Mouse (Mus musculus): ENCODE measurements at regions not wholly inside any gene's neighbourhood (a gene's known extent, or its start where the extent isn't known, plus 50 kb on each side); places are given as distances from the start of the nearest gene placed in this dataset.

- TF ChIP-seq CHD2 (IDR thresholded peaks at IDR 0.05; ENCODE audit: low read depth, low read length) (no peak), ZNF384 (IDR thresholded peaks at IDR 0.05; ENCODE audit: low read depth, low read length) (no peak), MAFK (IDR thresholded peaks at IDR 0.05; ENCODE audit: insufficient read depth, low read depth, low read length) (no peak), HCFC1 (IDR thresholded peaks at IDR 0.05; ENCODE audit: borderline replicate concordance, insufficient read depth, low read length) (no peak), ZC3H11A (IDR thresholded peaks at IDR 0.05; ENCODE audit: borderline replicate concordance, low read depth, low read length) (no peak)
These were observed 156.4 kb downstream of the Sptssa start for GRCm38 (mm10) chr12:54499963-54500362.

GRCm38 (mm10) chr12:54495701-54496374, 160.5 kb downstream of the Sptssa start:
- H3K4me1 ChIP-seq (ENCODE audit: control insufficient read depth in 2 of 2, insufficient read depth in 2 of 2, low read length in 2 of 2, poor library complexity in 1 of 2), result 0 out of 4 replicates have a peak, but pooled peaks cover 0 to 2% of the 10 kb centered on the region in 2 experiments

More at GRCm38 (mm10) chr12:54499963-54500362, 156.4 kb downstream of the Sptssa start:
- Histone ChIP-seq H3K4me1 (ENCODE audit: control insufficient read depth in 2 of 2, insufficient read depth in 2 of 2, low read length in 2 of 2, poor library complexity in 1 of 2) (no peaks in the 10 kb centered on the region), H3K36me3 (ENCODE audit: control insufficient read depth, insufficient read depth, low read length, poor library complexity, severe bottlenecking) (no peaks in the 10 kb centered on the region), H3K4me3 (ENCODE audit: insufficient read depth in 1 of 2, low read depth in 1 of 2, low read length in 2 of 2, poor library complexity in 1 of 2, severe bottlenecking in 1 of 2) (no peak overlapping the region), H3K9me3 (ENCODE audit: control insufficient read depth, insufficient read depth, low read depth, low read length) (no peaks in the 10 kb centered on the region), H3K27ac (ENCODE audit: insufficient read depth, low read depth, low read length, poor library complexity, severe bottlenecking) (no peak overlapping the region), H3K9ac (ENCODE audit: insufficient read depth, low read depth, low read length, poor library complexity, severe bottlenecking) (no peak overlapping the region)
- in situ Hi-C loops (cut with MboI; ENCODE audit: low sequenced_read_pairs in 2 of 2, unreplicated experiment in 2 of 2), result no loop called here
- DNase-seq (ENCODE audit: low read depth, low spot score), result no peak

DNA sequence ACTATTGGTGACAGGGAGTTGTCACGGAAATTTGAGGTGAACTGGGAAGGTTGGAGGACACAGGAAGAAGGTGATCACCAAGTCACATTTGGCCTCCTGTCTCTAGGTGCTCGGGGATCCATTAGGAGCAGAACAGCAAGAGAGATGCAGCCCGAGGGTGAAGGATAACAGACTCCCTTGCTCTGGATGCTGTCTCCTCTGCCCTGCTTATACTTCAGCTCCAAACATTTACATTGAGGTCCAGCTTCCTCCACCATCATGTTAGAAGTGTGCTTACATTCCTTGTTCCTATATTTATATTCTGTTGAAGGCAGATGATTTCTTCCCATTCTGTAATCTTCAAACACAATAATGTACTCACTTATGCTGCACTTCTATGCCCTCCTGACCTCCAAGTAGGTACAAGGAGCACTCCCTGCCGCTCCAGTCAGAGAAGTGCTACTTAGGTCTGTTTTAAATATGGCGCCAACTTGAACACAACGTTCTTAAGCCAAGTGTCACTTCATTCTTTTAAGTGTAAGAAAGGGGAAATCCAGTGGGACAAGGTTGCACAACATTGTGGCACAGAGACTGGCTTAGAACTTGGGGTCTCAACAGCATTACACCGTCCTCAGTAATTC, 161.5 kb downstream of the Sptssa start:
- Histone ChIP-seq H3K27ac (ENCODE audit: insufficient read depth, low read depth, low read length, poor library complexity, severe bottlenecking) (no peak overlapping the region), H3K9ac (ENCODE audit: insufficient read depth, low read depth, low read length, poor library complexity, severe bottlenecking) (no peak overlapping the region), H3K9me3 (ENCODE audit: control insufficient read depth, insufficient read depth, low read depth, low read length) (no peaks in the 10 kb centered on the region), H3K36me3 (ENCODE audit: control insufficient read depth, insufficient read depth, low read length, poor library complexity, severe bottlenecking) (no peaks in the 10 kb centered on the region), H3K4me3 (ENCODE audit: insufficient read depth in 1 of 2, low read depth in 1 of 2, low read length in 2 of 2, poor library complexity in 1 of 2, severe bottlenecking in 1 of 2) (no peak overlapping the region), H3K4me1 (ENCODE audit: control insufficient read depth in 2 of 2, insufficient read depth in 2 of 2, low read length in 2 of 2, poor library complexity in 1 of 2) (0 out of 4 replicates have a peak, but pooled peaks cover 0 to 2% of the 10 kb centered on the region in 2 experiments)
- in situ Hi-C loops (cut with MboI; ENCODE audit: low sequenced_read_pairs in 2 of 2, unreplicated experiment in 2 of 2), result no loop called here
- DNase-seq (ENCODE audit: low read depth, low spot score), result no peak
- no peak for TF ChIP-seq ZNF384 (IDR thresholded peaks at IDR 0.05; ENCODE audit: low read depth, low read length)
- no peak for TF ChIP-seq CHD2 (IDR thresholded peaks at IDR 0.05; ENCODE audit: low read depth, low read length)
- no peak for TF ChIP-seq HCFC1 (IDR thresholded peaks at IDR 0.05; ENCODE audit: borderline replicate concordance, insufficient read depth, low read length)
- TF ChIP-seq ZC3H11A (IDR thresholded peaks at IDR 0.05; ENCODE audit: borderline replicate concordance, low read depth, low read length), result no peak
- no peak for TF ChIP-seq MAFK (IDR thresholded peaks at IDR 0.05; ENCODE audit: insufficient read depth, low read depth, low read length)

More at GRCm38 (mm10) chr12:54495701-54496374, 160.5 kb downstream of the Sptssa start:
- H3K9ac ChIP-seq (ENCODE audit: insufficient read depth, low read depth, low read length, poor library complexity, severe bottlenecking), result no peak overlapping the region
- H3K36me3 ChIP-seq (ENCODE audit: control insufficient read depth, insufficient read depth, low read length, poor library complexity, severe bottlenecking), result no peaks in the 10 kb centered on the region
- no peak overlapping the region for H3K27ac ChIP-seq (ENCODE audit: insufficient read depth, low read depth, low read length, poor library complexity, severe bottlenecking)
- H3K4me3 ChIP-seq (ENCODE audit: insufficient read depth in 1 of 2, low read depth in 1 of 2, low read length in 2 of 2, poor library complexity in 1 of 2, severe bottlenecking in 1 of 2), result no peak overlapping the region
- no peak for DNase-seq (ENCODE audit: low read depth, low spot score)
- no peaks in the 10 kb centered on the region for H3K9me3 ChIP-seq (ENCODE audit: control insufficient read depth, insufficient read depth, low read depth, low read length)
- no peak for TF ChIP-seq HCFC1 (IDR thresholded peaks at IDR 0.05; ENCODE audit: borderline replicate concordance, insufficient read depth, low read length)
- no peak for TF ChIP-seq ZNF384 (IDR thresholded peaks at IDR 0.05; ENCODE audit: low read depth, low read length)
- no peak for TF ChIP-seq MAFK (IDR thresholded peaks at IDR 0.05; ENCODE audit: insufficient read depth, low read depth, low read length)
- no peak for TF ChIP-seq CHD2 (IDR thresholded peaks at IDR 0.05; ENCODE audit: low read depth, low read length)
- no peak for TF ChIP-seq ZC3H11A (IDR thresholded peaks at IDR 0.05; ENCODE audit: borderline replicate concordance, low read depth, low read length)
- in situ Hi-C loops (cut with MboI; ENCODE audit: low sequenced_read_pairs in 2 of 2, unreplicated experiment in 2 of 2), result no loop called here

GRCm38 (mm10) chr12:54492737-54493136, 163.6 kb downstream of the Sptssa start:
- no peak for DNase-seq (ENCODE audit: low read depth, low spot score)
- Histone ChIP-seq H3K9ac (ENCODE audit: insufficient read depth, low read depth, low read length, poor library complexity, severe bottlenecking) (no peak overlapping the region), H3K4me3 (ENCODE audit: insufficient read depth in 1 of 2, low read depth in 1 of 2, low read length in 2 of 2, poor library complexity in 1 of 2, severe bottlenecking in 1 of 2) (no peak overlapping the region), H3K4me1 (ENCODE audit: control insufficient read depth in 2 of 2, insufficient read depth in 2 of 2, low read length in 2 of 2, poor library complexity in 1 of 2) (0 out of 4 replicates have a peak, but pooled peaks cover 0 to 2% of the 10 kb centered on the region in 2 experiments), H3K36me3 (ENCODE audit: control insufficient read depth, insufficient read depth, low read length, poor library complexity, severe bottlenecking) (no peaks in the 10 kb centered on the region), H3K9me3 (ENCODE audit: control insufficient read depth, insufficient read depth, low read depth, low read length) (no peaks in the 10 kb centered on the region), H3K27ac (ENCODE audit: insufficient read depth, low read depth, low read length, poor library complexity, severe bottlenecking) (no peak overlapping the region)
- in situ Hi-C loops (cut with MboI; ENCODE audit: low sequenced_read_pairs in 2 of 2, unreplicated experiment in 2 of 2), result no loop called here
- TF ChIP-seq ZNF384 (IDR thresholded peaks at IDR 0.05; ENCODE audit: low read depth, low read length) (no peak), HCFC1 (IDR thresholded peaks at IDR 0.05; ENCODE audit: borderline replicate concordance, insufficient read depth, low read length) (no peak), ZC3H11A (IDR thresholded peaks at IDR 0.05; ENCODE audit: borderline replicate concordance, low read depth, low read length) (no peak), CHD2 (IDR thresholded peaks at IDR 0.05; ENCODE audit: low read depth, low read length) (no peak), MAFK (IDR thresholded peaks at IDR 0.05; ENCODE audit: insufficient read depth, low read depth, low read length) (no peak)
